Mouse (Mus musculus) olfactory bulb, adult 2 months (tissue): ENCODE results near the gene Bag2.

ENCODE experiments used
- CTCF ChIP-seq: fragments of 200-500 bp; IDR thresholded peaks from 2 replicates; pipeline ENCODE4 v1.5.1; 2012; ENCODE audit warnings: low read depth, mild to moderate bottlenecking, low read length, moderate library complexity; ENCODE audit not compliant: insufficient read depth
- POLR2A ChIP-seq: fragments of 200-500 bp; IDR thresholded peaks from 2 replicates; pipeline ENCODE4 v1.6.1; 2012; ENCODE audit warnings: mild to moderate bottlenecking, low read depth, low read length, moderate library complexity; ENCODE audit not compliant: insufficient read depth

- TF ChIP-seq CTCF (no peak), POLR2A (no peak)
These were observed at the start of gene Bag2 for GRCm38 (mm10) chr1:33757491-33758041.
